Mouse (Mus musculus) right cerebral cortex, postnatal 10 days (tissue): ENCODE measurements at regions not wholly inside any gene's neighbourhood (a gene's known extent, or its start where the extent isn't known, plus 50 kb on each side); places are given as distances from the start of the nearest gene placed in this dataset.
"Not testable (repeated sequence)": the region's sequence is repeated elsewhere in the genome, so short reads cannot be mapped to it uniquely, and the experiment has no call there.

ENCODE experiments used
- DNase-seq, 2 experiments: peaks; one replicate each; pipeline ENCODE4 v3.0.0; 2021; ENCODE audit warnings: low spot score in 2 of 2

- DNase-seq = no peak
These were observed 348.7 kb upstream of the Cpeb2 start for GRCm38 (mm10) chr5:42884251-42884650.

DNA sequence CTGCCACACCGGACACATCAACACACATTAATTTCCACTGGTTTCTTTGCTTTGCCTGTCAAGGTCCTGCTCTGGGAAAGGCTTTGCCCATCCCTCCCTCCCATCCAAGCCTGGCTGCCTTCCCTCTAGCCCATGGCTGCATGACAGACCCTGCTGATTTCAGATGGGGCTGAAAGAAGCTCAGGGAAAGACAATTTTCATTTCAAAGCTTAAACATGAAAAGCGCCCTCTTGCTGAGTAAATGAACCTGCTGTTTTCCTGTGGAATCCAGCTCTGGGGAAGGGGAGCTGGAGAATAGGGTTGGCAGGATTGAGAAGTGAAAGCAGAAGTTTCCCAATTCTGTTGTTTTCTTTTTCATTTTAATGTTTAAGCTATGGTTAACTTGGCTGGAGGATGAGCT, 341.1 kb upstream of the Cpeb2 start:
- peak; percentile 22 to 31 for DNase-seq

GRCm38 (mm10) chr5:42906136-42906535, 326.8 kb upstream of the Cpeb2 start:
- DNase-seq = no peak

GRCm38 (mm10) chr5:42919328-42919727, 313.6 kb upstream of the Cpeb2 start:
- peak in 1 of 2 experiments; percentile 30 for DNase-seq

DNA sequence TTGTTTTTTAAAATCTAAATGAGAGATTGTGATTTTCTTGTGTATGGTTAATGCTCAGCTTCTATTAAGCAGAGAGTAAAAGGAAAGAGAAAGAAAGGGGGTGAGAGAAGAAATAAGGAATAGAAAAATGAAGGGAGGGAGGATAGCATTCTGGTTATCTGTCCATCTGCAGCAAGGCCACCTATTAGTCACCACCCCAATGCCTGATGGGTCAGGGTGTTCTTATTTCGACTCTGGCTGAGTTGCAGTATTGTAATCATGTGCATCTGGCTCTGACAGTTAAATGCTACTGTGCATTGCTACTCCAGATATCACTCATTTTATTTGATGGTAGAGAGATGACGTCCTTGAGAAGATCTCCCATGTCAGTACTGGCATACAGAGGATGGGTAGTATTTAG, 300.9 kb upstream of the Cpeb2 start:
- DNase-seq = no peak

GRCm38 (mm10) chr5:42959296-42959862, 273.6 kb upstream of the Cpeb2 start:
- no peak for DNase-seq

DNA sequence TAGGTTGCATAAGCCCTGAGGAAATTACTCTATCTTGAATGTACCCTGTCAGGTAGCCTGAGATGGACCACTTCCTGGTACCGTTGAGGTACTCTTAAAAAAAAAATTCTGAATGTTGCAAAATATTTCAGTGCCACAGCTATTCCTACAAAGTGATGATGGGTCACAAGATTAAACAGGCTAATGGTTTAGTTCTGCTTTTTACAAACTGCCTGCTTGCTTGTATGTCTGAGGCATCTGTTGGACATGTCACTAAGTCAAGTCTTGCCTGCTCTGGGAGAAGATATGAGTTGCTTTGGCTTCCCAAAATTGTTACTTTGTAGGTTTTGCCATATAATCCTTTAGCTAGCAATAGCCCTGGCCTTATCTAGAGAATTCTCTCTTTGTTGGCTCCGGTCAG, 266.0 kb upstream of the Cpeb2 start:
- DNase-seq = not testable (repeated sequence)

DNA sequence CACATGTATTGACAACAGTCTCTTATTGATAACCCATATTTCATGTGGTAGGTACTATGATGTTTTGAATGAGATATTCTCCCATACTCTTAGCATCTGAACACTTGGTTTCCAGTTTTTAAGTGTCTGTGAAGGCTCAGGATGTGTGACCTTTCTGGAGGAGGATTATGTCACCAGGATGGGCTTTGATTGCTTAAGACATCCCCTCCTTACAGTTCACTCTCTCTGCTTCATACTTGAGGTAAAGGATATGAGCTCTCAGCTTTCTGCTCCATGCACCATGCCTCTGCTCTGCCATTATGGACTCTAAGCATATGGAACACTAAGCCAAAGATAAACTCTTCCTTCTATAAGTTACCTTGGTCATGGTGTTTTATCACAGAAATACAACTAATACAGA, 263.8 kb upstream of the Cpeb2 start:
- no peak for DNase-seq

DNA sequence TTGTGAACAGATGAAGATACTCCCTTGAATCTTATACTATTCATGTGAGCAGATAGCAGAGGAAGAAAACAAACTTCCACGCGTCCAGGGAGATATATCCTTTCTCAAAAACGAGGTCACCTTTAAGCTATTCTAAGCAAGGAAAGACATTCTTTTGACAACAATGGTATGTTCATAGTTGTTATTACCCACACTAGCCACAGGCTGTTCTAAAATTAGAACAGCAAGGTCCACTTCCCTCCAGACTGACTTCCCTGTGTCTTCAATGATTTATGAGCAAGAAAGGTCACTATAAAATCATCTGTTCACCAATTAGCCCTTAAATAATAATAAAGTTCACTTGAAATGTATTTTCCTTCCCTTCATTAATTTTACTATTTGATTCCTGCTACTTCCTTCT, 263.3 kb upstream of the Cpeb2 start:
- DNase-seq = no peak

- DNase-seq = no peak
These were observed 255.9 kb upstream of the Cpeb2 start for GRCm38 (mm10) chr5:42977108-42977507.

DNA sequence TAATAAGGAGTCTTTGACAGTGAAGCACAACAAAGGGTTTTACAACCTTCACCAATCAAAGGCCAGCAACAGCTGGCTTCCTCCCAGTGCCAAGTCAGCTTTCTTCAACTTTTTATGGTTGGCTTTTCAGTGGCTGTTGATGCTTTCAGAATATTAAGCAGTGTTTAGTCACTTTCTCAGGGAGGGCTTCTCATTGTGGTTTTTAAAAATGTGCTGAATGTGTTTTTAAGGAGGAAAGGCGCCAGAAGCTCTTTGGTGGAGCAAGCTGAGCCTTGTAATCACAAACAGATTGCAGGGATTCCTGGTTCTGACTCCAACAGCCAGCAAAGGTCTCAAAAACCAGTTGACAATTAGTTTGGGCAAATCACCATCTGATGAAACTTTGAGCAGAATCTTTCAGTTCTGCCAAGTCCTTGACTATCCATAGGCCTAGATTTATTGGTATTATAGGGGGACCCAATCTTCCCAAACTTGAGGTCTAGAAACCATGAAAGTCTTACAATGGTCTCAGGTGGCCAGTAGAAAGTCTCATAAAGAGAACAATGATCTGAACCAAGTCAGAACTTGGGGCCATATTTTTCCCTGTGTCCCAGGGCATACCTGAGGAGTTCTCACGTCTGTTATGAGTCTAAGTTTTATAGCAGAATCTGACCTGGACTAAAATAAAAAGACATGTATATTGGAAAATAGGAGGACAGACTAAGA, 251.9 kb upstream of the Cpeb2 start:
- no peak for DNase-seq

GRCm38 (mm10) chr5:42986203-42986602, 246.8 kb upstream of the Cpeb2 start:
- DNase-seq = no peak

- no peak for DNase-seq
These were observed 245.1 kb upstream of the Cpeb2 start for GRCm38 (mm10) chr5:42987710-42988466.

DNA sequence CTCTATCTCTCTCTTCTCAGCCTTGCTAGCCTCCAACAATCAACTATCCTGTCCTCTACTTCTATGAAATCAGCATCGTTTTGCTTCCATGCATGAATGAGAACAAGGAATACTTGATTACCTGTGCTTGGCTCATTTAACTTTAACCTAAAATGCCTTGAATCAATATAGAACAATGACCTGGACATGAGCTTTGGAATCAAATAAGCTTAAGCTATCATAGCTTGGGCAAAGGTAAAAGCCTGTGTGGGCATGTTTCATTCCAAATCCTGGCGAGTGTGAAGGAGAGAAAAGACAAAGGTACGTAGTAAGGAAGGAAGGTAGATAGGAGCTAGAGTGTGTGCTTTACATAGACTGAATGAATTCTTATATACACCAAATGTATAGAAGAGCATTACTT, 243.7 kb upstream of the Cpeb2 start:
- no peak for DNase-seq

- no peak for DNase-seq
These were observed 208.9 kb upstream of the Cpeb2 start for GRCm38 (mm10) chr5:43024006-43024593.

- DNase-seq = no peak
These were observed 201.7 kb upstream of the Cpeb2 start for GRCm38 (mm10) chr5:43031285-43031684.

GRCm38 (mm10) chr5:43031916-43032315, 201.1 kb upstream of the Cpeb2 start:
- no peak for DNase-seq

GRCm38 (mm10) chr5:43034421-43034820, 198.5 kb upstream of the Cpeb2 start:
- DNase-seq = no peak

GRCm38 (mm10) chr5:43037592-43037991, 195.4 kb upstream of the Cpeb2 start:
- peak in 1 of 2 experiments; percentile 21 for DNase-seq

DNA sequence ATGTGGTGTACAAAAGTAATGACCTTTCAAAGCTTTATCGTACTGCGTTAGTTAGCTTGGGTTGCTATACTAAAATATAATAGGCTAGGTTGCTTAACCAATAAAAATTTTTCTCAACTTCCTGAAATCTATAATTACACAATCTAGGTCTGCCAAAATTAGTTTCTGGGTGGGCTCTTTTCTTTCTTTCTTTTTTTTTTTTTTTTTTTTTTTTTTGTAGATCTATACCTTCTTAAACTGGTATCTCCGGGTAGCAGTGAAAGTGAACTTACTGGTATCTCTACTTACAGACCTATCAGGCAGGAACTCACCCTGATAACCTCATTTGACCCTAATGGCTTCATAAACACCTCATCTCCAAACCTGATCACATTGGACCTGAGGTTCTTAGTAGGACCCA, 193.4 kb upstream of the Cpeb2 start:
- no peak for DNase-seq

DNA sequence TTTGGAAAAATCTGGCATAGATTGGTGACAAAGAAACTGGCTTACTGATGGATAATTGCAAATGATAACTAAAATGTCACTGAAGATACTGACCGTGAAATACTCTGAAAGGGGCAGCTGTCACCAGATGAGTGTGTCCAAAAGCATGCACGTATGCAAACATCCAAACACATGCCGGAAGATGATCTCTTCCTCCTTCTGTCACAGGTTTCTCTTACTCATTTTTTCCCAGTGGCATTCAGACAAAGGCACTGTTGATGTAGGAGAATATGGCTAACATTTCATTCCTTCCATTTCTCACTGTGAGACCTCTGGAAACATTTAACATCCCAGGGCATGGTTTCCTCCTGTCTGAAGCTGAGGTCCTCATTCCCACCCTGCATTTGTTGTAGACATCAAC, 190.4 kb upstream of the Cpeb2 start:
- DNase-seq = no peak

GRCm38 (mm10) chr5:43045860-43046259, 187.1 kb upstream of the Cpeb2 start:
- no peak for DNase-seq

GRCm38 (mm10) chr5:43047316-43047715, 185.7 kb upstream of the Cpeb2 start:
- no peak for DNase-seq
